Mouse (Mus musculus): ENCODE data around the gene Hspa12b. TPM values are rescaled to one million over a fixed set of nuclear protein-coding genes. Genes with fewer than 3 reads are reported as not detected.

Gene Hspa12b
- total RNA-seq, 1 experiment = 1.7 TPM

DNA sequence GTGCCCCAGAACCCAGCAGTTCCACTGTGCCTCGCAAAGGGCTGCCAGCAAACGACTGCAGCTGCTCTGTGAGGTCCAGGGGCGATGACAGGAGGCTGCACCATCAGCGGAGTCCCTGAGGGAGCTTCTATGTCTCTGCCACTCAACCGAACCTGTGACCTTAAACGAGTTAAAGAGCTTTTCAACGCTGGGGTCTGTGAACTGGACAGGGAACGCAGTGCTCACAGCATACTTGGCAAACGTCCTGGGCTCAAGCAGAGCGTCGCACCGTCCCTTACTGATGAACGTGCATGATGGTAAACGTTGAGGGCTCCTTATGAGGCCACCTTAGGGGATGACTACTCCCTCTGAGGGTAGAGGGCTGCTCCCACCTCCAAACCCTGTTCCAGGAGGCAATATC is 59.3 kb downstream of the Hspa12b start:
- no peaks in the 10 kb centered on the region for H3K9me3 ChIP-seq (ENCODE audit: control insufficient read depth, insufficient read depth, low read depth, low read length)
- H3K36me3 ChIP-seq (ENCODE audit: control insufficient read depth, insufficient read depth, low read length, poor library complexity, severe bottlenecking) = no peaks in the 10 kb centered on the region
- no peak overlapping the region for H3K27ac ChIP-seq (ENCODE audit: insufficient read depth, low read depth, low read length, poor library complexity, severe bottlenecking)
- TF ChIP-seq CHD2 (IDR thresholded peaks at IDR 0.05; ENCODE audit: low read depth, low read length) (no peak), ZC3H11A (IDR thresholded peaks at IDR 0.05; ENCODE audit: borderline replicate concordance, low read depth, low read length) (no peak), MAFK (IDR thresholded peaks at IDR 0.05; ENCODE audit: insufficient read depth, low read depth, low read length) (no peak), HCFC1 (IDR thresholded peaks at IDR 0.05; ENCODE audit: borderline replicate concordance, insufficient read depth, low read length) (no peak), ZNF384 (IDR thresholded peaks at IDR 0.05; ENCODE audit: low read depth, low read length) (no peak)
- H3K4me3 ChIP-seq (ENCODE audit: insufficient read depth in 1 of 2, low read depth in 1 of 2, low read length in 2 of 2, poor library complexity in 1 of 2, severe bottlenecking in 1 of 2) = peak overlapping the region; percentile 75 to 90
- no peak for DNase-seq (ENCODE audit: low read depth, low spot score)
- in situ Hi-C loops (cut with MboI; ENCODE audit: low sequenced_read_pairs in 2 of 2, unreplicated experiment in 2 of 2) = no loop called here
- peak overlapping the region; percentile 48 for H3K9ac ChIP-seq (ENCODE audit: insufficient read depth, low read depth, low read length, poor library complexity, severe bottlenecking)
- H3K4me1 ChIP-seq (ENCODE audit: control insufficient read depth in 2 of 2, insufficient read depth in 2 of 2, low read length in 2 of 2, poor library complexity in 1 of 2) = peaks cover 0 to 11% of the 10 kb centered on the region in 2 experiments; a peak in 3 of 4 replicates

DNA sequence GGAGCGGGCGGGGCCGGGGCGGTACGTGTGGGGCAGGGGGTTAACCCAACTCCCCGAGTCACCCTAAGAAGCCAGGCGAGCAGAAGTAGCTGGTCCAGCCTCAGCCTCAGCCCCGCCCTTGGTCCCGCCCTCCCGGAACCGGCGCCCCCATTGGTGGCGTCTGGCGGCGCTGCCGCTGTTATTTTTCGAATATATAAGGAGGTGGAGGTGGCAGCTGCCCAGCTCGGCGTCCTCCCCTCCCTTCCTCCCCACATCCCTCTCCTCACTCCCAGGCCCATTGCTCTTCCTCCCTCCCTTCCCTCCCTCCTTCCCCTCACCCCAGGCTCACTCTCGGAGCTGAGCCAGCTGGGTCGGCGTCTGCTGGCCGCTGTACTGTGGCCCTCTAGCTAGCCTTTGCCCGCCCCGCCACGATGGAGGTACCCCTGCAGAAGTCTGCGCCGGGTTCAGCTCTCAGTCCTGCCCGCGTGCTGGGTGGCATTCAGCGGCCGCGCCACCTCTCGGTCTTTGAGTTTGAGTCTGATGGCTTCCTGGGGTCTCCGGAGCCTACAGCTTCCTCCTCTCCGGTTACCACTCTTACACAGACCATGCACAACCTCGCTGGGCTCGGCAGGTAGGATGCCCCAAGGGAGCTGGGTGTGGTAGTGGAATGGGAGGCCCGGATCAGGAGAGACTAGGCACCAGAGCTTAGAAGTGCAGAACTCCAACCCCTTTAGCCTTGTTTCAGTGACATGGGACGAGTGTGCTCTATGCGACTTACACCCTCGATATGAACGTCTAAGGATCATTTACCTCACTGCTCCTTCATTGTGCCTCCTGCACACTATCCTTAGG is 59.9 kb downstream of the Hspa12b start, which contains the start of the genes Cdc25b and Spef1:
Cdc25b (plus strand) TSS at position 179 of the 831 bp plus-strand sequence.
Spef1 (minus strand) TSS at position 512 of the 831 bp plus-strand sequence.
- in situ Hi-C loops (cut with MboI; ENCODE audit: low sequenced_read_pairs in 2 of 2, unreplicated experiment in 2 of 2) = no loop called here
- Histone ChIP-seq H3K27ac (ENCODE audit: insufficient read depth, low read depth, low read length, poor library complexity, severe bottlenecking) (no peak within 1 kb of the TSS), H3K4me3 (ENCODE audit: insufficient read depth in 1 of 2, low read depth in 1 of 2, low read length in 2 of 2, poor library complexity in 1 of 2, severe bottlenecking in 1 of 2) (peak within 1 kb of the TSS; percentile 75 to 90), H3K9me3 (ENCODE audit: control insufficient read depth, insufficient read depth, low read depth, low read length) (no peaks in the 10 kb centered on the region), H3K4me1 (ENCODE audit: control insufficient read depth in 2 of 2, insufficient read depth in 2 of 2, low read length in 2 of 2, poor library complexity in 1 of 2) (peaks cover 0 to 13% of the 10 kb centered on the region in 2 experiments; a peak in 3 of 4 replicates), H3K36me3 (ENCODE audit: control insufficient read depth, insufficient read depth, low read length, poor library complexity, severe bottlenecking) (peaks cover 5% of the 10 kb centered on the region; the same call in 1 of the 2 replicates), H3K9ac (ENCODE audit: insufficient read depth, low read depth, low read length, poor library complexity, severe bottlenecking) (peak within 1 kb of the TSS; percentile 82)
- DNase-seq (ENCODE audit: low read depth, low spot score) = no peak
- TF ChIP-seq ZC3H11A (IDR thresholded peaks at IDR 0.05; ENCODE audit: borderline replicate concordance, low read depth, low read length) = no peak
- TF ChIP-seq MAFK (IDR thresholded peaks at IDR 0.05; ENCODE audit: insufficient read depth, low read depth, low read length) = no peak
- no peak for TF ChIP-seq CHD2 (IDR thresholded peaks at IDR 0.05; ENCODE audit: low read depth, low read length)
- TF ChIP-seq ZNF384 (IDR thresholded peaks at IDR 0.05; ENCODE audit: low read depth, low read length) = no peak
- TF ChIP-seq HCFC1 (IDR thresholded peaks at IDR 0.05; ENCODE audit: borderline replicate concordance, insufficient read depth, low read length) = no peak

DNA sequence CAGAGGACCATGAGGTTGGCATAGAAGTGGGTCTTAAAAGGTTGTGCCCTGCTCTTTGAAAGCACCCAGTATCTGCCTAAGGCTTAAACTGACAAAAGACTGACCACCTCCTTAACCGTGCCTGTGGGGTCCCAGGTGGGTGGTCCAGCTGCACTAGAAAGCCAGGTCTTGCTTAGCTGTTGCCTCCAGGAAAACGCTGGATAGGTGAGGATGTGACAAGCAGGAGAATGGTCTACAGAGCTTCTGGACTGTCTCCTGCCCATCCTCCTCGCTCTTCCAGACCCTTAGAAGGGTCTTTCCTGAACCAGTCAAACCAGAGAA is 60.5 kb downstream of the Hspa12b start:
- H3K4me3 ChIP-seq (ENCODE audit: insufficient read depth in 1 of 2, low read depth in 1 of 2, low read length in 2 of 2, poor library complexity in 1 of 2, severe bottlenecking in 1 of 2) = peak overlapping the region; percentile 75 to 90
- in situ Hi-C loops (cut with MboI; ENCODE audit: low sequenced_read_pairs in 2 of 2, unreplicated experiment in 2 of 2) = no loop called here
- H3K36me3 ChIP-seq (ENCODE audit: control insufficient read depth, insufficient read depth, low read length, poor library complexity, severe bottlenecking) = peaks cover 5% of the 10 kb centered on the region; the same call in 1 of the 2 replicates
- H3K27ac ChIP-seq (ENCODE audit: insufficient read depth, low read depth, low read length, poor library complexity, severe bottlenecking) = no peak overlapping the region
- no peak for DNase-seq (ENCODE audit: low read depth, low spot score)
- TF ChIP-seq HCFC1 (IDR thresholded peaks at IDR 0.05; ENCODE audit: borderline replicate concordance, insufficient read depth, low read length) = no peak
- TF ChIP-seq ZNF384 (IDR thresholded peaks at IDR 0.05; ENCODE audit: low read depth, low read length) = no peak
- no peak for TF ChIP-seq MAFK (IDR thresholded peaks at IDR 0.05; ENCODE audit: insufficient read depth, low read depth, low read length)
- no peak for TF ChIP-seq CHD2 (IDR thresholded peaks at IDR 0.05; ENCODE audit: low read depth, low read length)
- TF ChIP-seq ZC3H11A (IDR thresholded peaks at IDR 0.05; ENCODE audit: borderline replicate concordance, low read depth, low read length) = no peak
- H3K9me3 ChIP-seq (ENCODE audit: control insufficient read depth, insufficient read depth, low read depth, low read length) = no peaks in the 10 kb centered on the region
- H3K9ac ChIP-seq (ENCODE audit: insufficient read depth, low read depth, low read length, poor library complexity, severe bottlenecking) = peak overlapping the region; percentile 82
- peaks cover 0 to 13% of the 10 kb centered on the region in 2 experiments; a peak in 3 of 4 replicates for H3K4me1 ChIP-seq (ENCODE audit: control insufficient read depth in 2 of 2, insufficient read depth in 2 of 2, low read length in 2 of 2, poor library complexity in 1 of 2)

DNA sequence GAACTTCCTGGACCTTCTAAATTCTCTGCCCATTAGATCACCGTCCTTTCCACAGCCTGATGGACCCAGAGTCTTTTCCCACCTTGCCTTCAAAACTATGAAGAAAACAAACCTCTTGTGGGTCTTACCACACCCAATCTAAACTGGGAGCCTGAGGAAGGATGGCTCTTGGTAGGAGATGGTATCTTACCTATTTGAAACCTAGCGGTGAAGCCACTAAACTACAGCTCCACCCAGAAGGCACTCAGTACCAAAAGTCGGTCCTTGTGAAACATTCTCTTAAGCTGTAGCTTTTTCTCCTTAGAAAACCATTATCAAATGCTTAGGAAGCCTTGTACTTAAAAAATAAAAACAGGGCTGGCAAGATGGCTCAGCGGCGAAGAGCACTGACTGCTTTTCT is 61.2 kb downstream of the Hspa12b start:
- Histone ChIP-seq H3K36me3 (ENCODE audit: control insufficient read depth, insufficient read depth, low read length, poor library complexity, severe bottlenecking) (peaks cover 10% of the 10 kb centered on the region; the same call in 1 of the 2 replicates), H3K27ac (ENCODE audit: insufficient read depth, low read depth, low read length, poor library complexity, severe bottlenecking) (no peak overlapping the region), H3K4me3 (ENCODE audit: insufficient read depth in 1 of 2, low read depth in 1 of 2, low read length in 2 of 2, poor library complexity in 1 of 2, severe bottlenecking in 1 of 2) (no peak overlapping the region), H3K9ac (ENCODE audit: insufficient read depth, low read depth, low read length, poor library complexity, severe bottlenecking) (no peak overlapping the region), H3K9me3 (ENCODE audit: control insufficient read depth, insufficient read depth, low read depth, low read length) (no peaks in the 10 kb centered on the region), H3K4me1 (ENCODE audit: control insufficient read depth in 2 of 2, insufficient read depth in 2 of 2, low read length in 2 of 2, poor library complexity in 1 of 2) (peaks cover 0 to 13% of the 10 kb centered on the region in 2 experiments; a peak in 3 of 4 replicates)
- in situ Hi-C loops (cut with MboI; ENCODE audit: low sequenced_read_pairs in 2 of 2, unreplicated experiment in 2 of 2) = no loop called here
- TF ChIP-seq HCFC1 (IDR thresholded peaks at IDR 0.05; ENCODE audit: borderline replicate concordance, insufficient read depth, low read length) (no peak), ZC3H11A (IDR thresholded peaks at IDR 0.05; ENCODE audit: borderline replicate concordance, low read depth, low read length) (no peak)
- no peak for DNase-seq (ENCODE audit: low read depth, low spot score)
